Mouse (Mus musculus) neural tube, embryonic 15.5 days (tissue): ENCODE data around the gene Syngr3. TPM values are rescaled to one million over a fixed set of nuclear protein-coding genes. Genes with fewer than 3 reads are reported as not detected.

Experiments used
- ATAC-seq: fragments of 200-750 bp; cut with Nextera tagmentation; 2 replicates; pipeline ENCODE4 v1.8.0; 2017; ENCODE audit warnings: mild to moderate bottlenecking, moderate TSS enrichment, moderate library complexity; ENCODE audit not compliant: low FRiP score
- H3K27ac ChIP-seq: fragments of 300-500 bp; sonication (generic); replicated peaks from 2 replicates; pipeline ENCODE4 v1.5.1; 2015; ENCODE audit warnings: mild to moderate bottlenecking, inconsistent platforms
- H3K27me3 ChIP-seq: fragments of 300-500 bp; sonication (generic); replicated peaks from 2 replicates; pipeline ENCODE4 v1.6.1; 2015; ENCODE audit warnings: inconsistent platforms
- H3K36me3 ChIP-seq: fragments of 300-500 bp; sonication (generic); 2 replicates; pipeline ENCODE4 v1.6.1; 2015; ENCODE audit warnings: inconsistent platforms
- H3K4me1 ChIP-seq: fragments of 300-500 bp; sonication (generic); 2 replicates; pipeline ENCODE4 v1.6.1; 2015; ENCODE audit warnings: inconsistent platforms
- H3K4me2 ChIP-seq: fragments of 300-500 bp; sonication (generic); 2 replicates; pipeline ENCODE4 v1.6.1; 2015; ENCODE audit warnings: inconsistent platforms, mild to moderate bottlenecking, moderate library complexity
- H3K4me3 ChIP-seq: fragments of 300-500 bp; sonication (generic); replicated peaks from 2 replicates; pipeline ENCODE4 v1.5.1; 2015; ENCODE audit warnings: mild to moderate bottlenecking, inconsistent platforms
- H3K9ac ChIP-seq: fragments of 300-500 bp; sonication (generic); replicated peaks from 2 replicates; pipeline ENCODE4 v1.6.1; 2015; ENCODE audit warnings: mild to moderate bottlenecking, inconsistent platforms
- H3K9me3 ChIP-seq: fragments of 300-500 bp; sonication (generic); replicated peaks from 2 replicates; pipeline ENCODE4 v1.6.1; 2016; ENCODE audit warnings: inconsistent platforms
- WGBS: fragments of 180-500 bp; shearing (Covaris S2); methylation state at CpG from one replicate; pipeline ENCODE4 v1.1.7; 2015; ENCODE audit warnings: mixed read lengths; 5-methylcytosine and 5-hydroxymethylcytosine counted together
- polyA plus RNA-seq: library from polyadenylated mRNA; unstranded; fragments of >200 nt; fragmentation: Nextera tagmentation; extraction: Ambion mirVana; gene quantifications from 2 replicates; pipeline ENCODE4 v1.2.1, GENCODE M21; 2015

Syngr3 gene
- polyA plus RNA-seq, result 214 and 242 TPM in 2 replicates

DNA sequence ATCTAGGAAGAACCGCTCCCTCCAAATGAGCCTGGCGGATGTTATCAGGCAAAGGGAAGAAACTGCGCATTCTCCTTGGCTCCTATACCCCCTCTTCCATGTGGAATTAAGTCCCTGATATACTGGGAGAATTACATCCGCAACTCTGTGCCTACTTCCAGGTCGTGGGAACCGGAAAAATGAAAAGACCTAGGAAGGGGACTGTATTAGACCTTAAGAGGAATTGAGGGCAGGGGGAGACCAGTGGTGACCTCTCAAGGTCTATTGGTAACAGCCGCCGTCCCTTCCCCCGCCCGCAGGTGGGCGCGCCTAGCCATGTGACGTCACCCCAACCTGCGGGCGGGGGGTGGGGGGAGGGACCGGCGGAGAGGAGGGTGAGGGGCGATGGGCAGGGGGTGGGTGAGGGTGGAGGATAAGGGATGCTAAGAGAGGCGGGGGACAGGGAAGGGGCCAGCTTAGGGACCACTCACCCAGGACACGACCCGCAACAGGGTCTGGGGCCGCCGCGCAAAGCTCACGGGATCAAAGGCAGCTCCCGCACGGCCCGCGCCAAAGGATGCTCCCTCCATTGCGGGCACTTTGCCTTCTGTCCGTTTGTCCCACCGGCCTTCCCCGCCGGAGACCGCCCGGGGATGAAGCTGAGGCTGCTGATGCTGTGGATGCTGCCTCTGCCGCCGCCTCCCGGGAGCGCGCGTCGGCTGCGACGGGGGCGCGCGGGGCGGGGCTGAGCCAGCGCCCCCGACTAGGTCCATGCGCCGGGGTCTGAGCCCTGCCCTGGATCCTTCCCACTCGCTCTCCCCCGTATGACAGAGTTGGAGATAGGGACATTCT lies at the start of gene Syngr3:
Syngr3 (minus strand) TSS at position 705 of the 831 bp plus-strand sequence.
- Histone ChIP-seq H3K36me3 (peaks cover 13% of the 10 kb centered on the region), H3K9ac (peak within 1 kb of the TSS; percentile 86), H3K4me3 (peak within 1 kb of the TSS; percentile 70), H3K27ac (peak within 1 kb of the TSS; percentile 93), H3K9me3 (no peaks in the 10 kb centered on the region), H3K4me1 (peaks cover 58% of the 10 kb centered on the region), H3K4me2 (peak within 1 kb of the TSS; percentile 64), H3K27me3 (peaks cover 19% of the 10 kb centered on the region)
- ATAC-seq, result peak; percentile 77
- WGBS, result under 1% methylated on average over 49 of the region's 55 CpGs

GRCm38 (mm10) chr17:24738238-24738637 lies 48.5 kb upstream of the Syngr3 start:
- Histone ChIP-seq H3K4me3 (no peak overlapping the region), H3K4me1 (peaks cover 17% of the 10 kb centered on the region), H3K9me3 (no peaks in the 10 kb centered on the region), H3K4me2 (no peak overlapping the region), H3K27me3 (no peaks in the 10 kb centered on the region), H3K27ac (no peak overlapping the region), H3K36me3 (peaks cover 7% of the 10 kb centered on the region; the same call in 1 of the 2 replicates), H3K9ac (no peak overlapping the region)
- 85% methylated on average over 4 of the region's 4 CpGs for WGBS
- no peak for ATAC-seq

DNA sequence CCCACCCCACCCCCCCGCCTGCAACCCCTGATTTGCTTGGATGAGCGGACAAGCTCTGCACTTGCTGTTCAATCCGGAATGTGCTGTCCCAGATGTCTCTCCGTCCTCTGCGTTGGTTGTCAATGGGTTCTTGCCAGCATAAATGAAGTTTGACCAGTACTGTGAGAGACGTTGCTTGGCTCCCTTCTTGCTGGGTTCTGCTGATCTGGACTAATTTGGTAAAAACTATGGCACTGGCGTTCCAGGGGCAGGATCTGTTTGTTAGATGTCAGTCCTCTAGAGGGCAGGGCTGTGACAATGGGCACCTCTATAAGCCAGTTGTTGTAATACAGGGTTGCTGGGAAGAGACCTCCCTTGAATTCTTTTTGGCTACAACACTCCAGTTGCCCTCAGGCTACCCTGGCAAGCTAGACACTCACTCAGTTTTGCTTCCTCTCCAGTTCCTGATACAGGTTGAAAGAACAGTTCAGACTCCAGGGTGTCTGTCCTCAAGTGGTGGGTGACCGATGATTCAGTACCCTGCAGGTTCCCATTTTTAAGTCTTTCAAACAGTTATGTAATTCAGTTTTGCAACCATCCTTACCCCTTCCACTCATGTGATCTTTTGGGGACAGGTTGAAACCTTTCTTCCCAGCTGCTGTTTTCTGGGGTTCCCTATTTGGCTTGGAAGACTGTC lies 47.5 kb upstream of the Syngr3 start:
- Histone ChIP-seq H3K4me2 (peak overlapping the region; percentile 77), H3K9ac (peak overlapping the region; percentile 54), H3K36me3 (peaks cover 7% of the 10 kb centered on the region; the same call in 1 of the 2 replicates), H3K9me3 (no peaks in the 10 kb centered on the region), H3K4me1 (peaks cover 17% of the 10 kb centered on the region), H3K27ac (no peak overlapping the region), H3K27me3 (0 out of 2 replicates have a peak, but pooled peaks cover 3% of the 10 kb centered on the region), H3K4me3 (peak overlapping the region; percentile 63)
- ATAC-seq, result no peak
- WGBS, result 20% methylated on average over 8 of the region's 8 CpGs

- Histone ChIP-seq H3K4me2 (peak within 1 kb of the TSS; percentile 77), H3K9me3 (no peaks in the 10 kb centered on the region), H3K4me3 (peak within 1 kb of the TSS; percentile 63), H3K27ac (peak within 1 kb of the TSS; percentile 73), H3K27me3 (0 out of 2 replicates have a peak, but pooled peaks cover 4% of the 10 kb centered on the region), H3K4me1 (peaks cover 17% of the 10 kb centered on the region), H3K9ac (peak within 1 kb of the TSS; percentile 54), H3K36me3 (peaks cover 4% of the 10 kb centered on the region; the same call in 1 of the 2 replicates)
- WGBS, result 2% methylated on average over 29 of the region's 29 CpGs
- peak; percentile 95 for ATAC-seq
Measured at GRCm38 (mm10) chr17:24736330-24737051, 46.7 kb upstream of the Syngr3 start, which contains the start of gene Msrb1. Msrb1 (plus strand) TSS chr17:24736642.

DNA sequence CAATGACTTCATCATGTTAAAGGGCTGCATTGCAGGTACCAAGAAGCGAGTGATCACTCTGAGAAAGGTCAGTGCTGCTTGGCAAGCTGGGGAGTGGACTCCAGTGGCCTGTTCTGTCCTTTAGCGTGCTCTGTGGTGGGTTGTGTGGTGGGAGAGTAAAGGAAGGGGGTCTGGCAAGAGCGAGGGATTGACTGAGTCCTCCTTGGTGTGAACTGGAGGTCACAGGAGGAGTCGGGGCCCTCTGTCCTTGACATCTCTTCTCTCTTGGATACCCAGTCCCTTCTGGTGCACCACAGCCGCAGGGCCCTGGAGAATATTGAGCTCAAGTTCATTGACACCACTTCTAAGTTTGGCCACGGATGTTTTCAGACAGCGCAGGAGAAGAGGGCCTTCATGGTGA lies 45.7 kb upstream of the Syngr3 start:
- Histone ChIP-seq H3K4me3 (no peak overlapping the region), H3K4me2 (peak overlapping the region; percentile 77; the same call in 1 of the 2 replicates), H3K9ac (no peak overlapping the region), H3K9me3 (no peaks in the 10 kb centered on the region), H3K4me1 (peaks cover 17% of the 10 kb centered on the region), H3K36me3 (no peaks in the 10 kb centered on the region), H3K27ac (no peak overlapping the region), H3K27me3 (0 out of 2 replicates have a peak, but pooled peaks cover 4% of the 10 kb centered on the region)
- 87% methylated on average over 7 of the region's 7 CpGs for WGBS
- ATAC-seq, result no peak

DNA sequence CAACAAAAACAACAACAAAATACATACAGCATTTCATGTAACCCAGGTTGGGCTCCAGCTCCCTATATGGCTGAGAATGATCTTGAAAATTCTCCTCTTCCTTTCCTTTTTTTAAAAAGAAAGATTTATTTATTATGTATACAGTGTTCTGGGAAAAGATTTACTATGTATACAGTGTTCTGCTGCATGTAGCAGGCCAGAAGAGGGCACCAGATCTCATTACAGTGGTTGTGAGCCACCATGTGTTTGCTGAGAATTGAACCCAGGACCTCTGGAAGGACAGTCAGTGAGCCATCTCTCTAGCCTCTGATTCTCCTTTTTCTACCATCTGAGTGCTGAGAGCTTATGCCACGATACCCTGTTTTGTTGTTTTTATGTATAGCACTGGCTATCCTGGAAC lies 44.8 kb upstream of the Syngr3 start:
- WGBS, result 79% methylated on average over 1 of the region's 1 CpGs
- H3K36me3 ChIP-seq, result no peaks in the 10 kb centered on the region
- H3K9me3 ChIP-seq, result no peaks in the 10 kb centered on the region
- no peak overlapping the region for H3K4me2 ChIP-seq
- H3K27ac ChIP-seq, result no peak overlapping the region
- H3K9ac ChIP-seq, result no peak overlapping the region
- peaks cover 17% of the 10 kb centered on the region for H3K4me1 ChIP-seq
- 0 out of 2 replicates have a peak, but pooled peaks cover 4% of the 10 kb centered on the region for H3K27me3 ChIP-seq
- H3K4me3 ChIP-seq, result no peak overlapping the region
- no peak for ATAC-seq

DNA sequence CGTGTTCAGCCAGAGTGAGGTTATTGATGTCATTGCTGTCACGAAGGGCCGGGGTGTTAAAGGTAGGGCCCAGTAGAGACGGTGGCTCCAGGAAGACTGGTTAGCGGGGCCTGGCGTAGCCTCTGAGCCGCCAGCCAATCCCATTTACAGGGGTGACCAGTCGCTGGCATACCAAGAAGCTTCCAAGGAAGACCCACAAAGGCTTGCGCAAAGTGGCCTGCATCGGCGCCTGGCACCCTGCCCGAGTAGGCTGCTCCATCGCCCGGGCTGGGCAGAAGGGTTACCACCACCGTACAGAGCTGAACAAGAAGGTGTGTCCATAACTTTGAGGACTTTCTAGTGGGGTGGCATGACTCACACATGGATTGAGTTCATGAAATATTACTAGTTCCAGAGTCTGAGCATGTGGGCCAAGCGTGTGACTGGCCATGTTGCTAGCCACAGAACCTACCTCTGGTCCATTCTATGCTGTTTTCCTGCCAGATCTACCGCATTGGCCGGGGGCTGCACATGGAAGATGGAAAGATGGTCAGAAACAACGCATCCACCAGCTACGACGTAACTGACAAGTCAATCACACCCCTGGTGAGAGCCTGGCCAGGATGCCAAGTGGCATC lies 43.8 kb upstream of the Syngr3 start:
- H3K9me3 ChIP-seq, result no peaks in the 10 kb centered on the region
- H3K36me3 ChIP-seq, result no peaks in the 10 kb centered on the region
- no peak overlapping the region for H3K4me3 ChIP-seq
- H3K9ac ChIP-seq, result no peak overlapping the region
- ATAC-seq, result no peak
- no peak overlapping the region for H3K4me2 ChIP-seq
- no peak overlapping the region for H3K27ac ChIP-seq
- H3K27me3 ChIP-seq, result 0 out of 2 replicates have a peak, but pooled peaks cover 4% of the 10 kb centered on the region
- 91% methylated on average over 21 of the region's 21 CpGs for WGBS
- H3K4me1 ChIP-seq, result peaks cover 17% of the 10 kb centered on the region

DNA sequence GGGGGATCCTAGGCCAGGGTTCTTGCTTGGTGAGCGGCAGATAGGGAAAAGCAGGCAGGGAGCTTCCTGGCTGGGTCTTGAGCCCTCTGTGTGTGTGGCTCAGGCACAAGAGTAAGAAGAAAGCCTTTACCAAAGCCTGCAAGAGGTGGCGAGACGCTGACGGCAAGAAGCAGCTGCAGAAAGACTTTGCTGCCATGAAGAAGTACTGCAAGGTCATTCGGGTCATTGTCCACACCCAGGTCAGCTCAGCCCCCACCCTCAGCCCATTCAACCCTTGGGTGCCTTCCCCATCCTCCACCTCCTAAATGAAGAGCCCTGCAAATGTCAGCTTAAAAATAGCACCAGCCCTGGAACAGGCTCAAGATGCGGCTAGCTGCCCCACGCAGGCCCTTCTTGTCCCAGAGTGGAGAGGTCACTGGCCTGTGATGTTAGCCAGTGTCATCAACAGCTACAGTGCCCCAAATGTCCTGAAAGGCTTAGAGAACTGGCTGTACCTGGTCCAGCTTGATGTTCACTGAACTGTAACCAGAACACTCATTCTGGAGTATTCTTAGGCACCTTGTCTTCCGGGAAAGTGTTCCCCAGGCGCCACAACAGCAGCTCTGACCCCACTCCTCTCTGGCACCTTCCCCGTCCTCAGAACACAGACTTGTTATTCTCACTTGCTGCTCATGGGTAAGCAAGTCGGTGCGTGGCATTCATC lies 42.6 kb upstream of the Syngr3 start:
- no peaks in the 10 kb centered on the region for H3K36me3 ChIP-seq
- no peak for ATAC-seq
- no peaks in the 10 kb centered on the region for H3K9me3 ChIP-seq
- no peak overlapping the region for H3K4me3 ChIP-seq
- peaks cover 12% of the 10 kb centered on the region for H3K4me1 ChIP-seq
- no peak overlapping the region for H3K4me2 ChIP-seq
- H3K9ac ChIP-seq, result no peak overlapping the region; the same call in 1 of the 2 replicates
- no peak overlapping the region for H3K27ac ChIP-seq
- WGBS, result 77% methylated on average over 12 of the region's 12 CpGs
- H3K27me3 ChIP-seq, result 0 out of 2 replicates have a peak, but pooled peaks cover 4% of the 10 kb centered on the region

DNA sequence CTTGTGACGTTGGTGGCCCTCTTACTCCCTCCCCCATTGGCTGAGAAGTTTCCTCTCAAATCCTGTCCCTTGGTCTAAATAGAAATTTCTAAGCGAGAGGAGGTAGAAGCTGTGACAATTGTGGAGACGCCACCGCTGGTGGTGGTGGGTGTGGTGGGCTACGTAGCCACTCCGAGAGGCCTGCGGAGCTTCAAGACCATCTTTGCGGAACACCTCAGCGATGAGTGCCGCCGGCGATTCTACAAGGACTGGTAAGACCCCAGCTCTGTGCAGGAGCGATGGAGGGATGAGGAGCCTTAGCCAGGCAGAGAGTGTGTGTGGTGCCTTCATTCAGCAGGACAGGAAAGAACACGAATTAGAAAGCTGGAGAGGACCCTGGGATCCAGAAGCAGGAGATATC lies 41.0 kb upstream of the Syngr3 start:
- ATAC-seq, result no peak

GRCm38 (mm10) chr17:24729067-24729466 lies 39.3 kb upstream of the Syngr3 start:
- H3K36me3 ChIP-seq, result no peaks in the 10 kb centered on the region
- ATAC-seq, result no peak
- H3K27me3 ChIP-seq, result 0 out of 2 replicates have a peak, but pooled peaks cover 4% of the 10 kb centered on the region
- H3K4me3 ChIP-seq, result no peak overlapping the region
- H3K4me1 ChIP-seq, result peaks cover 4% of the 10 kb centered on the region; the same call in 1 of the 2 replicates
- H3K9me3 ChIP-seq, result no peaks in the 10 kb centered on the region
- H3K4me2 ChIP-seq, result no peak overlapping the region
- 79% methylated on average over 6 of the region's 6 CpGs for WGBS
- no peak overlapping the region for H3K27ac ChIP-seq
- no peak overlapping the region for H3K9ac ChIP-seq

More for the DNA sequence above, 41.0 kb upstream of the Syngr3 start:
- H3K4me1 ChIP-seq, result peaks cover 1% of the 10 kb centered on the region; the same call in 1 of the 2 replicates
- H3K4me2 ChIP-seq, result no peak overlapping the region
- H3K9ac ChIP-seq, result no peak overlapping the region
- H3K27ac ChIP-seq, result no peak overlapping the region
- H3K9me3 ChIP-seq, result no peaks in the 10 kb centered on the region
- no peak overlapping the region for H3K4me3 ChIP-seq
- 0 out of 2 replicates have a peak, but pooled peaks cover 4% of the 10 kb centered on the region for H3K27me3 ChIP-seq
- H3K36me3 ChIP-seq, result no peaks in the 10 kb centered on the region
- WGBS, result 82% methylated on average over 14 of the region's 14 CpGs
